Mouse (Mus musculus): Measurements from ENCODE around the gene Dhrs13.
"Not testable (repeated sequence)": the region's sequence is repeated elsewhere in the genome, so short reads cannot be mapped to it uniquely, and the experiment has no call there.

- TF ChIP-seq KAT2A (IDR thresholded peaks at IDR 0.05; ENCODE audit: insufficient replicate concordance, low read length); RCOR1 (conservative IDR thresholded peaks at IDR 0.05; ENCODE audit: low read depth, low read length); EP300 (IDR thresholded peaks at IDR 0.05; ENCODE audit: low read length); CTCF (conservative IDR thresholded peaks at IDR 0.05 in 1 of 2, IDR thresholded peaks at IDR 0.05 in 1 of 2; ENCODE audit: low read depth in 2 of 2, low read length in 2 of 2); MAFK (IDR thresholded peaks at IDR 0.05; ENCODE audit: insufficient replicate concordance, low read length); POLR2A (IDR thresholded peaks at IDR 0.05; ENCODE audit: low read depth, low read length); ZMIZ1 (IDR thresholded peaks at IDR 0.05; ENCODE audit: low read depth, low read length); CHD2 (IDR thresholded peaks at IDR 0.05; ENCODE audit: low read length); ELF1 (IDR thresholded peaks at IDR 0.05; ENCODE audit: low read depth, low read length); POLR2AphosphoS2 (IDR thresholded peaks at IDR 0.05; ENCODE audit: low read depth, low read length); GABPA (IDR thresholded peaks at IDR 0.05; ENCODE audit: insufficient replicate concordance, low read depth, low read length); CHD1 (IDR thresholded peaks at IDR 0.05; ENCODE audit: low read depth, low read length); USF1 (IDR thresholded peaks at IDR 0.05; ENCODE audit: low read depth, low read length): not testable (repeated sequence)
Observed at GRCm38 (mm10) chr11:78048637-78049036, 16.6 kb downstream of the Dhrs13 start.

Measured in CH12.LX (cell line).